Comparison of ENCODE assay signal across 8 mouse cellular contexts in genomic region chr9:66123648-66124047, GRCm38 (mm10). TPM values are rescaled to one million over a fixed set of nuclear protein-coding genes. Genes with fewer than 3 reads are reported as not detected.
A peak's percentile ranks its signal among the peaks of the same experiment; 100 is the strongest.
DNase-seq lines count a peak whose midpoint lies in the region; ATAC-seq lines count a peak whose summit lies in the region.

No protein-coding gene starts in this region.

- 4% methylated on average over 5 of the region's 5 CpGs for WGBS in lung, embryonic 16.5 days
- 5% methylated on average over 5 of the region's 5 CpGs for WGBS in embryonic facial prominence, embryonic 15.5 days
- WGBS in intestine, embryonic 16.5 days = 6% methylated on average over 5 of the region's 5 CpGs
- WGBS in neural tube, embryonic 13.5 days = 8% methylated on average over 5 of the region's 5 CpGs

- H3K36me3 ChIP-seq in lung, embryonic 16.5 days (ENCODE audit: control insufficient read depth, insufficient read depth, low read length) = no peaks in the 10 kb centered on the region
- no peaks in the 10 kb centered on the region; the same call in 1 of the 2 replicates for H3K36me3 ChIP-seq in embryonic facial prominence, embryonic 15.5 days
- H3K36me3 ChIP-seq in intestine, embryonic 16.5 days (ENCODE audit: control insufficient read depth, insufficient read depth, low read length) = no peaks in the 10 kb centered on the region
- H3K36me3 ChIP-seq in neural tube, embryonic 13.5 days = no peaks in the 10 kb centered on the region

- H3K27ac ChIP-seq in lung, embryonic 16.5 days (ENCODE audit: low read length) = peak overlapping the region; percentile 58; the same call in 1 of the 2 replicates
- H3K27ac ChIP-seq in embryonic facial prominence, embryonic 15.5 days (replicated peaks) = peak overlapping the region; percentile 88
- peak overlapping the region; percentile 93; the same call in 1 of the 2 replicates for H3K27ac ChIP-seq in intestine, embryonic 16.5 days (ENCODE audit: low read length)
- H3K27ac ChIP-seq in neural tube, embryonic 13.5 days (replicated peaks) = peak overlapping the region; percentile 94

- H3K27me3 ChIP-seq in lung, embryonic 16.5 days (ENCODE audit: control insufficient read depth, insufficient read depth, low read depth, low read length) = no peaks in the 10 kb centered on the region
- H3K27me3 ChIP-seq in embryonic facial prominence, embryonic 15.5 days = no peaks in the 10 kb centered on the region
- H3K27me3 ChIP-seq in intestine, embryonic 16.5 days (replicated peaks; ENCODE audit: control insufficient read depth, insufficient read depth, low read length) = no peaks in the 10 kb centered on the region
- no peaks in the 10 kb centered on the region for H3K27me3 ChIP-seq in neural tube, embryonic 13.5 days

- H3K4me3 ChIP-seq in lung, embryonic 16.5 days (ENCODE audit: low read length) = peak overlapping the region; percentile 58
- H3K4me3 ChIP-seq in embryonic facial prominence, embryonic 15.5 days (replicated peaks) = peak overlapping the region; percentile 82
- H3K4me3 ChIP-seq in intestine, embryonic 16.5 days (ENCODE audit: low read length) = peak overlapping the region; percentile 86
- peak overlapping the region; percentile 65 for H3K4me3 ChIP-seq in neural tube, embryonic 13.5 days

- H3K9ac ChIP-seq in lung, embryonic 16.5 days (ENCODE audit: low read length) = peak overlapping the region; percentile 69
- H3K9ac ChIP-seq in embryonic facial prominence, embryonic 15.5 days = peak overlapping the region; percentile 78; the same call in 1 of the 2 replicates
- peak overlapping the region; percentile 89 for H3K9ac ChIP-seq in intestine, embryonic 16.5 days (ENCODE audit: low read depth, low read length)
- H3K9ac ChIP-seq in neural tube, embryonic 13.5 days = peak overlapping the region; percentile 94

- no peak for ATAC-seq in lung, embryonic 16.5 days (ENCODE audit: low read depth)
- ATAC-seq in embryonic facial prominence, embryonic 15.5 days (ENCODE audit: insufficient number of reproducible peaks, low FRiP score, low TSS enrichment, low read depth) = no peak
- no peak for ATAC-seq in intestine, embryonic 16.5 days
- ATAC-seq in neural tube, embryonic 13.5 days (ENCODE audit: low read depth) = no peak

- peak overlapping the region; percentile 69 for H3K4me2 ChIP-seq in lung, embryonic 16.5 days (ENCODE audit: low read depth, low read length)
- H3K4me2 ChIP-seq in embryonic facial prominence, embryonic 15.5 days (replicated peaks) = peak overlapping the region; percentile 65
- H3K4me2 ChIP-seq in intestine, embryonic 16.5 days (ENCODE audit: low read depth, low read length) = peak overlapping the region; percentile 77
- peak overlapping the region; percentile 82 for H3K4me2 ChIP-seq in neural tube, embryonic 13.5 days

- peaks cover 24% of the 10 kb centered on the region for H3K4me1 ChIP-seq in lung, embryonic 16.5 days (replicated peaks; ENCODE audit: control insufficient read depth, insufficient read depth, low read length)
- H3K4me1 ChIP-seq in embryonic facial prominence, embryonic 15.5 days = peaks cover 25% of the 10 kb centered on the region
- H3K4me1 ChIP-seq in intestine, embryonic 16.5 days (ENCODE audit: control insufficient read depth, insufficient read depth, low read length) = peaks cover 20% of the 10 kb centered on the region
- peaks cover 61% of the 10 kb centered on the region for H3K4me1 ChIP-seq in neural tube, embryonic 13.5 days (replicated peaks)

- DNase-seq in lung, postnatal 14 days = no peak
- DNase-seq in T-cell, adult 2 months (ENCODE audit: low spot score) = no peak
- no peak for DNase-seq in spleen, postnatal 10 days (ENCODE audit: low spot score in 2 of 2)
- no peak for DNase-seq in layer of hippocampus, adult 9-11 months

- H3K9me3 ChIP-seq in lung, embryonic 16.5 days (ENCODE audit: control insufficient read depth, low read length) = no peaks in the 10 kb centered on the region
- H3K9me3 ChIP-seq in embryonic facial prominence, embryonic 15.5 days (replicated peaks) = no peaks in the 10 kb centered on the region
- H3K9me3 ChIP-seq in intestine, embryonic 16.5 days (ENCODE audit: control insufficient read depth, low read length) = no peaks in the 10 kb centered on the region
- H3K9me3 ChIP-seq in neural tube, embryonic 13.5 days = no peaks in the 10 kb centered on the region

RNA-seq across cellular contexts. Expression of gene Snx1, which starts 2.7 kb away (rescaled TPM):
- 123 TPM in 2 replicates for polyA plus RNA-seq in lung, embryonic 16.5 days (2015; fragmentation: Nextera tagmentation; extraction: Ambion mirVana)
- polyA plus RNA-seq in embryonic facial prominence, embryonic 15.5 days (2015; fragmentation: Nextera tagmentation; extraction: Ambion mirVana) = 127 and 130 TPM in 2 replicates
- 149 and 155 TPM in 2 replicates for polyA plus RNA-seq in intestine, embryonic 16.5 days (2015; fragmentation: Nextera tagmentation; extraction: Ambion mirVana)
- polyA plus RNA-seq in neural tube, embryonic 13.5 days (2015; fragmentation: Nextera tagmentation; extraction: Ambion mirVana) = 83.5 and 84.3 TPM in 2 replicates

RNA-seq across cellular contexts. Expression of gene Ciao2a, which starts 2.8 kb away (rescaled TPM):
- 139 and 141 TPM in 2 replicates for polyA plus RNA-seq in lung, embryonic 16.5 days (2015; fragmentation: Nextera tagmentation; extraction: Ambion mirVana)
- 128 and 129 TPM in 2 replicates for polyA plus RNA-seq in embryonic facial prominence, embryonic 15.5 days (2015; fragmentation: Nextera tagmentation; extraction: Ambion mirVana)
- polyA plus RNA-seq in intestine, embryonic 16.5 days (2015; fragmentation: Nextera tagmentation; extraction: Ambion mirVana) = 203 and 219 TPM in 2 replicates
- polyA plus RNA-seq in neural tube, embryonic 13.5 days (2015; fragmentation: Nextera tagmentation; extraction: Ambion mirVana) = 99.2 and 110 TPM in 2 replicates

RNA-seq across cellular contexts. Expression of gene Dapk2, which starts 34.4 kb away (rescaled TPM):
- 22.8 and 27.3 TPM in 2 replicates for polyA plus RNA-seq in lung, embryonic 16.5 days (2015; fragmentation: Nextera tagmentation; extraction: Ambion mirVana)
- polyA plus RNA-seq in embryonic facial prominence, embryonic 15.5 days (2015; fragmentation: Nextera tagmentation; extraction: Ambion mirVana) = 17.1 and 18.0 TPM in 2 replicates
- 6.8 and 8.0 TPM in 2 replicates for polyA plus RNA-seq in intestine, embryonic 16.5 days (2015; fragmentation: Nextera tagmentation; extraction: Ambion mirVana)
- polyA plus RNA-seq in neural tube, embryonic 13.5 days (2015; fragmentation: Nextera tagmentation; extraction: Ambion mirVana) = 1.3 and 2.5 TPM in 2 replicates

RNA-seq across cellular contexts. Expression of gene Snx22, which starts 54.1 kb away (rescaled TPM):
- 8.6 and 11.2 TPM in 2 replicates for polyA plus RNA-seq in lung, embryonic 16.5 days (2015; fragmentation: Nextera tagmentation; extraction: Ambion mirVana)
- 5.3 and 6.0 TPM in 2 replicates for polyA plus RNA-seq in embryonic facial prominence, embryonic 15.5 days (2015; fragmentation: Nextera tagmentation; extraction: Ambion mirVana)
- 1.2 and 1.9 TPM in 2 replicates for polyA plus RNA-seq in intestine, embryonic 16.5 days (2015; fragmentation: Nextera tagmentation; extraction: Ambion mirVana)
- 5.3 and 6.6 TPM in 2 replicates for polyA plus RNA-seq in neural tube, embryonic 13.5 days (2015; fragmentation: Nextera tagmentation; extraction: Ambion mirVana)
